Mouse (Mus musculus): ENCODE measurements at regions not wholly inside any gene's neighbourhood (a gene's known extent, or its start where the extent isn't known, plus 50 kb on each side); places are given as distances from the start of the nearest gene placed in this dataset.
A peak's percentile ranks its signal among the peaks of the same experiment; 100 is the strongest.

DNA sequence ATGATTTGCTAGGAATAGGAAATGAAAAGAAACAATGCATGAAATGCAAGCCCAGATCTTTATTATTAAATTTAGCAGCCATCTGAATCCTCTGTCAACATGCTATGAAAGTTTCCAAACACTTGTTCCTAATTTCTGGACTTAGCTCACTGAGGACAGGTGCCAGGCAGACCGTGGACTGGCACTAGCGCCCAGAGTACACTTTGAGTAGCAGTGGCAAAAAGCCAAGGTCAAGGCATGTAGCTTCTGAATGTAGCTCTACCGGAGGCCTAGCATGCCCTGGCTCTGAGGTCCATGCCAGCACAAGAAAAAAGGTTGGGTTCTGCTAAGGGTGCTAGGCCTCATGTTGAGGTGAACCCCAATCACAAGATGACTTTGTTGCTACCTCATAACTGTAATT is 408.9 kb downstream of the H2al1j start:
- H3K9ac ChIP-seq: no peak overlapping the region
- H3K4me2 ChIP-seq: no peak overlapping the region
- H3K27me3 ChIP-seq: peaks cover 78% of the 10 kb centered on the region
- peaks cover 16% of the 10 kb centered on the region for H3K4me1 ChIP-seq
- no peak for ATAC-seq (ENCODE audit: low FRiP score)
- H3K27ac ChIP-seq: no peak overlapping the region
- no peaks in the 10 kb centered on the region for H3K36me3 ChIP-seq (replicated peaks)
- H3K9me3 ChIP-seq: no peaks in the 10 kb centered on the region
- 75% methylated on average over 3 of the region's 3 CpGs for WGBS
- H3K4me3 ChIP-seq (replicated peaks): no peak overlapping the region

DNA sequence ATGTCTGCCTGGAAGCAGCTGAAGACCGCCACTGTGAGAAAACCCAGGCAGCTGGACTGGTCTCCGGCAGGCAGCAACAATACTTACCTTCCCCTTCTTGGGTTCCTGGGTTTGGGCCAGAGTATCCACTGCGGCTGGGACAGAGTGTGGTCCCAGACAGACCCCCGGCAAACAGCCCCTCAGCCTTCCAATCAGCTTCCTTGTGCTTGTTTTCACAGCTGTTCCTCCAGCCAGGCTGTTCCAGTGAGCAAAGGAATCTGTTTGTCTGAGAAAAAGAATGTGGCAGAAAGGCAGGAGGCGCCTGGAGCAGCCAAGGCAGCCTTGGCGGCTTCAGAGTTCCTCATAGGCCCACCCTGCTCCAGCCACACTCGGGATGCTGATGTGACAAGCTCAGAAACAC is 411.9 kb downstream of the H2al1j start:
- Histone ChIP-seq H3K9me3 (no peaks in the 10 kb centered on the region), H3K4me3 (replicated peaks) (no peak overlapping the region), H3K4me1 (peaks cover 12% of the 10 kb centered on the region), H3K27ac (no peak overlapping the region), H3K9ac (no peak overlapping the region), H3K36me3 (replicated peaks) (no peaks in the 10 kb centered on the region), H3K4me2 (no peak overlapping the region), H3K27me3 (peaks cover 53% of the 10 kb centered on the region)
- 57% methylated on average over 7 of the region's 7 CpGs for WGBS
- ATAC-seq (ENCODE audit: low FRiP score): no peak

DNA sequence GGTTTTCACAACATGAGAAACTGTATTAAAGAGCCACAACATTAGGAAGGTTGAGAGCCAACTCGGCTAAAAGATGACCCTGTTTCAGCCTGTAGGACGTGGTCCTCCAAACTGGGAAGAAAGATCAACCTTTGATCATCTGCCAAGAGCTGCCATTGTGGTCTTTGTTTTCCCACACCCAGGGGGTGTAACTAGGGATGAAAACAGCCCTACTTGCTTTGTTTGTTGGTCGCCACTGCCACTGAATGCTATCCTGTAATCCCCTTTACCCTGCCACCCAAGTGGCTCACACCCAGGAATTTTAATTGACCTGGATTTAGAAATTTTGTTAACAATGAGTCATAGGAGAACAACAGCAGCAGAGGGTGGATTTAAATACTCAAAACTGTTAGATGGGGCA is 414.2 kb downstream of the Bcor start:
- Histone ChIP-seq H3K36me3 (replicated peaks) (no peaks in the 10 kb centered on the region), H3K27ac (no peak overlapping the region), H3K9me3 (no peaks in the 10 kb centered on the region), H3K4me2 (no peak overlapping the region), H3K4me1 (no peaks in the 10 kb centered on the region), H3K9ac (no peak overlapping the region), H3K27me3 (peaks cover 16% of the 10 kb centered on the region; the same call in 1 of the 2 replicates), H3K4me3 (replicated peaks) (no peak overlapping the region)
- ATAC-seq (ENCODE audit: low FRiP score): no peak
- 13% methylated on average over 3 of the region's 3 CpGs for WGBS

DNA sequence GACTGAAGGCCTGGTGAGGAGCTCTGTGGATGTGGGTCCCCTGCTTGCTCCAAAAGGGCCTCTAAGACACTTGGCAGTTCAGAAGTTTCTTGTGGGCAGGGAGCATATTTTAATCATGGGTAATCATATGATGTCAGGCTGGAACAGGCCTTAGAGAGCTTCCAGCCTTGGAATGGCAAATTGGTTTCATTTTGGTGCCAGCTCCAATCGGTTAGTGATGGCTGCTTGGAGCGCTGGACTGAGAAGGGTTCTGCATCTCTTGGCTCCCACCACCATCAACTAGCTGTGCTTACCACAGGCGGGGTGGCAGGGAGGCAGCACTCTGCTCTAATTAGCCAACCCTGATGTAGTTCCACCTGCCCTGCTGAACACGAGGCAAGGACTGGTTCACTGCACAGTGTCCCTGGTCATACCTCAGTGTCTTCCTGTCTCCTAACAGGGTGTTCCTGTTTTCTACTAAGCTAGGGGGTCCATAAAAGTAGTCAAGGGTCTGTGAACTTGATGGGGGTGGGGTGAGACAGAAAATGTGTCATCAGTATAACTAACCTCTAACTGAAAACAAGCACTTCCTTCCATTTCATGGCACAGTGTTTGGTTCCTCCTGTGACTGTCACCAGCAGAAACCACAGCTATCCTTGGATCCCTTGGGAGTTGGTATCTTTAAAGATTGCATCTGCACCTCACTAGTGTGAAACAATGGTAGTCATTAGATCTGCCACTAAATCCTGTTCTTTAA is 412.6 kb downstream of the Bcor start:
- 83% methylated on average over 4 of the region's 4 CpGs for WGBS
- Histone ChIP-seq H3K4me1 (no peaks in the 10 kb centered on the region), H3K4me2 (no peak overlapping the region), H3K27ac (no peak overlapping the region), H3K9ac (no peak overlapping the region), H3K36me3 (replicated peaks) (no peaks in the 10 kb centered on the region), H3K27me3 (peaks cover 16% of the 10 kb centered on the region; the same call in 1 of the 2 replicates), H3K4me3 (replicated peaks) (no peak overlapping the region), H3K9me3 (no peaks in the 10 kb centered on the region)
- ATAC-seq (ENCODE audit: low FRiP score): no peak

DNA sequence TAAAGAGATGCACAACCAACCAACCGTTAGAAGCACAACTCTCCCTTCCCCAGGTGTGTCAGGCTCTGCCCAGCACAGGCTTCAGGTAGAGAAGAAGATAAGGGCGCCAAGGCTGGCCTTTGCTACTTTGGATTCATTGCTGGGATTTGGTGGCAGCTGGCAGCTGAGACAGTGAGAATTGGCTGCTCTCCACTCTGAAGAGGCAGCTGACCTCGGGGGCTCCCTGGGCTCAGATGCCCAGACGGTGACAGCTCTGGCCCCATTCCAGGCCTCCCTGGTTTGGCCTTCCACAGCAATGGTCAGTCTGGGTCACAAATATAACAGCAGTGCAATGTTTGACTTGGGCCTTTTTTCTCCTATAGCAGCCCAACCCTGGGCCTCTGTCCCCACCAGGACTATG is 411.9 kb downstream of the Bcor start:
- Histone ChIP-seq H3K4me2 (no peak overlapping the region), H3K4me1 (no peaks in the 10 kb centered on the region), H3K9me3 (no peaks in the 10 kb centered on the region), H3K27me3 (peaks cover 16% of the 10 kb centered on the region; the same call in 1 of the 2 replicates), H3K36me3 (replicated peaks) (no peaks in the 10 kb centered on the region), H3K9ac (no peak overlapping the region), H3K4me3 (replicated peaks) (no peak overlapping the region), H3K27ac (no peak overlapping the region)
- 64% methylated on average over 4 of the region's 4 CpGs for WGBS
- ATAC-seq (ENCODE audit: low FRiP score): no peak

DNA sequence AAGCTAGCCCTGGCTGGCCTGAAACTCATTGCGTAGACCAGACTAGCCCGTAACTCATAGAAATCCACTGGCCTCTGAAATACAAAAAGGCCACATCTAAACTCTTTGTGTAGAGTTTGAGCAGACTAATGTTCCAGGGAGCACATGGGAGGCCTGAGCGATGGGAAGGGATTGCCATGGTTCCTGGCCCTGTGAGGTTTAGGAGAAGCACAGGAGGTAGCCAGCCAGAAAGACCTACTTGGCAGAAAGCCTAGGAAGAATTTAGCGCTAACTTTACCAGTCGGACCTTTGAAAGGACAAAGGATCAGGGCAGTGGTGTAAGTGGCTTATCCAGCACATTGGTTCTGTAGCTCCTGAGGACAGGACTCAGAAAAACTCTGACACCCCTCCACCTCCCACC is 407.6 kb downstream of the Bcor start:
- no peak overlapping the region for H3K4me2 ChIP-seq
- no peak overlapping the region for H3K27ac ChIP-seq
- ATAC-seq (ENCODE audit: low FRiP score): no peak
- 77% methylated on average over 5 of the region's 5 CpGs for WGBS
- H3K9me3 ChIP-seq: no peaks in the 10 kb centered on the region
- no peak overlapping the region for H3K4me3 ChIP-seq (replicated peaks)
- H3K36me3 ChIP-seq (replicated peaks): no peaks in the 10 kb centered on the region
- peaks cover 18% of the 10 kb centered on the region; the same call in 1 of the 2 replicates for H3K27me3 ChIP-seq
- no peak overlapping the region for H3K9ac ChIP-seq
- H3K4me1 ChIP-seq: no peaks in the 10 kb centered on the region

DNA sequence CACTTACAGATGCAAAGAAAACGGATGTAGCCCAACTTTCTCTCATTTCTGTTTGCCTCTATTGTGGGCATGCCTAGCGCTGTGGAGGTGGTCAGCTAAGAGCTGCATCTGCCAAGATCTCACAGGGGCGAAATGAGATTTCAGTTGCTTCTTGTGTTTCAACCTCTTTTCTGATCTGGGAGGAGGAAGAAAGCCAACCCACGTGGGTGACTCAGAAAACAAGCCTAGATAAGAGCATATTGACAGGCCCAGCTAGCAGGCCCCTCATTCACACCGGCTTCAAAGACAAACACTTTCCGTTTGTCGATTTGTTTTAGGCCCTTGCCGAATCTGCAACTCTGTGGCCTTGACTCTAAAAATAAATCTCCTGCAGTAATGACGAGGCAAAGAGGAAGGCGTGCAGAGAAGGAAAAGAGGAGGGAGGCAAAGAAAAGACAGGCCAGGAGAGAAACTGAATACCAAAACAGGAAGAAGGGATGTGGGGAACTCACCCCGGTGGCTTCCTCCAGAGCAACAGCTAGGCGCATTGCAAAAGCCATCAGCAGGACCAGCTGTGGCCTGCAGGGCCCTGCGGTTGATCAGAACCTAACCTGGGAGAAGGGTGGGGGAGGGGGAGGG is 407.1 kb downstream of the Bcor start:
- 36% methylated on average over 13 of the region's 13 CpGs for WGBS
- no peak for ATAC-seq (ENCODE audit: low FRiP score)
- no peaks in the 10 kb centered on the region for H3K4me1 ChIP-seq
- H3K27ac ChIP-seq: no peak overlapping the region
- no peaks in the 10 kb centered on the region for H3K36me3 ChIP-seq (replicated peaks)
- no peaks in the 10 kb centered on the region for H3K9me3 ChIP-seq
- no peak overlapping the region for H3K9ac ChIP-seq
- peaks cover 17% of the 10 kb centered on the region; the same call in 1 of the 2 replicates for H3K27me3 ChIP-seq
- H3K4me2 ChIP-seq: no peak overlapping the region
- no peak overlapping the region for H3K4me3 ChIP-seq (replicated peaks)

DNA sequence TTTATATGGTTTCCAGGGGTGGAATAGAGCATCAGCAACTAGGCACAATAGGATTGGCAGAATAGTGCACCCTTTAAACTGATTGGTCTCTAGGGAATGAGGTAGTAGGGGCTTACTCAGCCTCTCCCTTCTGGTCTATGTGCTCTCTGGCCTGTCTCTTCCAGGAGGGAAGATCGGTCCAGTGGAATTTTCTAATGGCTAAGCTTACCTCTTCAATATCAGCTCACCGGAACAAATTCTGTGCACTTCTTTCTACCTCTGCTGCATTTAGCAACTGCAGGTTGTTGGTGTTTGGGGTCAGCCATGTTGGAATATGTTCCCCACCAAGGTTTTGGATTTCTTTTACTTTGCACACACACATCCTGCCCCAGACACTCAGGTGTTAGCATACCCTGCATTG is 405.1 kb downstream of the Bcor start:
- Histone ChIP-seq H3K9me3 (no peaks in the 10 kb centered on the region), H3K27ac (no peak overlapping the region), H3K27me3 (peaks cover 10% of the 10 kb centered on the region; the same call in 1 of the 2 replicates), H3K36me3 (replicated peaks) (no peaks in the 10 kb centered on the region), H3K4me3 (replicated peaks) (no peak overlapping the region), H3K4me1 (no peaks in the 10 kb centered on the region), H3K9ac (no peak overlapping the region), H3K4me2 (no peak overlapping the region)
- ATAC-seq (ENCODE audit: low FRiP score): no peak
- WGBS: 97% methylated on average over 2 of the region's 2 CpGs

DNA sequence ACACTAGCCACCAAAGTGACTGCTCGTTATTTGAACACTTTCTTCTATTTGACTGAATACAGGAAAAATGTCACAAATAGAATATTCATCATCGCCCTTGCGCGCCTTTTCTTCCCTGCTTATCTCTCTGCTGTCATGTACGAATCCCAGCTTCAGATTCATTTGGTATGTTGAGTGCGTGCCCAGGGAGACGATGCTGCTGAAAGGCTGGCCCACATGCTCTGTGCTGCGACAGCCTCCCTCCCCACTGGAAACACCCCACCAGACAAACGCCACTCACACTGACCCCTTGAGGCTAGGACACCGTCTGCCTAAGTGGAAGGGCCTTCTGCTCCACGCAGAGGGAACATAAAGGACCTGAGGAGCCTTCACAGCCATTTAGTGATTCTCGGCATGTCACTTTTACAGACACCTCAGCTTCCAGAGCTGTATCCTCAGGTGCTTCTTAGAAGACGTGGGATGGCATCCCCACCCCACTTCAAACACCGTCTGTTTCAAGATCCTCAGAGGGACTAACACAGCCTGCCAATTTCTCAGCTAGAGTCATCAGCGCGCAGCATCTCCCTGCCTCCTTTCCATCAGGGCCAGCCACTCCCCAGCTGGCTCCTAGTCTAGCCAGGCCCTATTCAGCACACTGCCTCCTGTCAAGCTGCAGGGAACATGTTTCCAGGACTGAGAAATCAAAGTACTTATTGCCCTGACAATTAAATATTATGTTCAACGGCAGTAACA is 396.6 kb downstream of the Bcor start:
- H3K27me3 ChIP-seq: peaks cover 19% of the 10 kb centered on the region; the same call in 1 of the 2 replicates
- ATAC-seq (ENCODE audit: low FRiP score): no peak
- no peaks in the 10 kb centered on the region for H3K9me3 ChIP-seq
- H3K4me1 ChIP-seq: no peaks in the 10 kb centered on the region
- no peak overlapping the region for H3K4me2 ChIP-seq
- 75% methylated on average over 17 of the region's 17 CpGs for WGBS
- no peak overlapping the region for H3K4me3 ChIP-seq (replicated peaks)
- H3K9ac ChIP-seq: no peak overlapping the region
- H3K27ac ChIP-seq: no peak overlapping the region
- no peaks in the 10 kb centered on the region for H3K36me3 ChIP-seq (replicated peaks)

DNA sequence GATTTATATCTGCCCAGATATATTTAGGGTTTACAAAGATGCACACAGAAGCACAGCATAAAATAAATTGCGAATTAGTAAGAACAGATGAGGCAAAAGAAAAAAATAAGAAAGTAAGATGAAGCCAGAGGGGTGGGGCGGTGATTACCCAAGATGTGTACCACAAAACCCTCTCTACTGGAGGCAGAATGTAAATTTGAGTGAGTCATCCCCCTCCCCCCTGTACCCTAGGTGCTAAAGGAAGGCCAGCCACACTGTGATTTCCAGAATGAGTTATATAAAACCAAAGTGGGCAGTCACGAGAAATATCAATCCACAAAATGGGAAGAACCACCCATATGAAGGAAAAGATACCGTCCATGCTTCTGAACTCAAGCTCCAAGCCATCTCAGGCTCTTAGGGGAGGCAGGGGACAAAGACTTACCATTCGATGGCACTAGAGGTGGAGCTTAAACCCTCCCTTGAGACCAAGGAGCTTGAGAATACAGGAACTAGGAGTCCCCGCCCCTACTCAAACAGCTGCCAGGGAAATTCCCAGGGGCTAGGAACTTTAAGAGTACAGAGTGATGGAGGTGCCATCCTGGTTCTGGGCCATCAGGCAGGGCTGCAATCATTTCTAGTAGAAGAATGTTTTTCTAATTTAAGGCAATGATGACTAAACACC is 383.8 kb downstream of the Bcor start:
- no peaks in the 10 kb centered on the region for H3K4me1 ChIP-seq
- H3K4me2 ChIP-seq: no peak overlapping the region
- ATAC-seq (ENCODE audit: low FRiP score): no peak
- H3K27ac ChIP-seq: no peak overlapping the region
- no peaks in the 10 kb centered on the region for H3K36me3 ChIP-seq (replicated peaks)
- H3K4me3 ChIP-seq (replicated peaks): no peak overlapping the region
- 65% methylated on average over 6 of the region's 6 CpGs for WGBS
- H3K9me3 ChIP-seq: no peaks in the 10 kb centered on the region
- H3K27me3 ChIP-seq: peaks cover 11% of the 10 kb centered on the region
- H3K9ac ChIP-seq: no peak overlapping the region

DNA sequence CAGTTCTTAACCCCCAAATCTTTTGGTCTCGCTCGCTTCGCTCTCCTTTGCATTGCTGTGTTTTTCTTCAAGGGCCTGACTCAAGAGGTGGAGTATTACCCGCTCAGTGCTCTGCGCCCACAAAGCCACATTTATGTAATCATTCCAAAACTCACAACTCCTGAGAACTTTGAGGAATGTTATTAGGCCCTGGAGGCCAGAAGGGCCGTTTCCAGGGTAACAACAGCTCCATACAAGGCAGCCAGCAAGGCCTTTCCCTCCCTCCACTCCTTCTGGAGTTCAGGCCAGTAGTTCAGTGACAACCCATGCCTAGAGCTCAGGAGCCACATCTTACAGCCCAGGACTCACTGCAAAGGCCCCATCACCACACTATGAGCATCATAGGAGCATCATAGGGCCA is 365.1 kb downstream of the Bcor start:
- no peak overlapping the region for H3K27ac ChIP-seq
- H3K4me1 ChIP-seq: peaks cover 15% of the 10 kb centered on the region
- no peak overlapping the region for H3K4me2 ChIP-seq
- H3K4me3 ChIP-seq (replicated peaks): no peak overlapping the region
- H3K27me3 ChIP-seq: peaks cover 42% of the 10 kb centered on the region
- no peak overlapping the region for H3K9ac ChIP-seq
- no peaks in the 10 kb centered on the region for H3K36me3 ChIP-seq (replicated peaks)
- no peak for ATAC-seq (ENCODE audit: low FRiP score)
- no peaks in the 10 kb centered on the region for H3K9me3 ChIP-seq
- WGBS: 71% methylated on average over 6 of the region's 6 CpGs

DNA sequence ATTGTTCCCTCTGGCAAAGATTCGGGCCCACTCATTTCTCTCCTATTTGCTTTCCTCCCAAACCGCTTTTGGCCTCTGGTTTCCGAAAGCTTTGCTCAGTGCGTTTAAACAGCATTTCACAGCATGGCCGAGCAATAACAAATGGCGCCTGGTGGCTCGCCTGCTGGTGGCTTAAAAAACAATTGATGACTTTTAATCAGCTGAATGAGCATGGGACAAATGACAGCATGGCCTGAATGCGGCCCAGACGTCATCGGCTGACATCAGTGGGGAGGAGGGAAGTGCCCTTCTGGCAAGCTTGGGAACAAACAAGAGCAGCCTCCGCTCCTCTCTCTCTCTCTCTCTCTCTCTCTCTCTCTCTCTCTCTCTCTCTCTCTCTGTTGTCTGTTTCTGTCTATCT is 362.3 kb downstream of the Bcor start:
- 14% methylated on average over 10 of the region's 11 CpGs for WGBS
- H3K9me3 ChIP-seq: no peaks in the 10 kb centered on the region
- no peak overlapping the region for H3K27ac ChIP-seq
- H3K4me3 ChIP-seq (replicated peaks): no peak overlapping the region
- peaks cover 61% of the 10 kb centered on the region for H3K27me3 ChIP-seq
- H3K4me2 ChIP-seq: 0 out of 2 replicates have a peak overlapping the region, but pooled peaks have one; percentile 15
- H3K36me3 ChIP-seq (replicated peaks): no peaks in the 10 kb centered on the region
- ATAC-seq (ENCODE audit: low FRiP score): peak; percentile 55; the same call in 1 of the 2 replicates
- peaks cover 20% of the 10 kb centered on the region for H3K4me1 ChIP-seq
- H3K9ac ChIP-seq: no peak overlapping the region

Measured in forebrain, embryonic 12.5 days (tissue).